Mouse (Mus musculus) heart, postnatal 0 days (tissue): ENCODE measurements around the gene Evx1.

Experiments
- CTCF ChIP-seq: IDR thresholded peaks from 2 replicates; pipeline ENCODE4 v1.5.1; 2016; ENCODE audit warnings: antibody characterized with exemption, control low read depth, low read depth
- EP300 ChIP-seq: IDR thresholded peaks from 2 replicates; pipeline ENCODE4 v1.6.1; 2016; ENCODE audit warnings: antibody characterized with exemption, low read depth

- TF ChIP-seq CTCF (no peak), EP300 (no peak)
These were observed 9.5 kb downstream of the Evx1 start for GRCm38 (mm10) chr6:52322721-52323215.
